Mouse (Mus musculus): Measurements from ENCODE around the gene Susd6. TPM values are rescaled to one million over a fixed set of nuclear protein-coding genes. Genes with fewer than 3 reads are reported as not detected.
A peak's percentile ranks its signal among the peaks of the same experiment; 100 is the strongest.

The Susd6 gene
- polyA plus RNA-seq, 1 experiment from 2014 or later: 21.7 TPM

DNA sequence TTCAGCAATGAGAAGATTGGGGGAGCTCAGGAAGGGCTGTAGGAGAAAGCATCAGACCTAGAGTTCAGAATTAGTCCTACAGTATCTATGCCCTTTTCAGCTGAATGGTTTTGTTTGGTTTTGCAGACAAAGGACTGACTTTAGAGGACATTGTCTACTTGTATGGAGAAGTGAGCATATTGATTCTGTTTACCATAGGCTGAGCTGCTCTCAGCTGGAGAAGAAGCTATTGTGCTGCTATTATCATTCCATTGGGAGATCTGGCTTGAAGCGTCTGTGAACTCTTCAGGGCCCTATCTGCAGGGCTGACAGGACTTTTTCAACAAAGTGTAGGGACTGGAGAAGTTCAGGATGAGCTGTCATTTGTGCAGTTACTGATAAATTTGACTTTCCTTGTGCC is 65.3 kb downstream of the Susd6 start:
- no peaks in the 10 kb centered on the region for H3K36me3 ChIP-seq (ENCODE audit: control insufficient read depth, insufficient read depth, low read length)
- no peak for DNase-seq (ENCODE audit: low spot score)
- no peak overlapping the region for H3K4me3 ChIP-seq (ENCODE audit: low read depth, low read length)
- no peak overlapping the region for H3K4me2 ChIP-seq
- no peak overlapping the region for H3K9ac ChIP-seq (ENCODE audit: low read depth, low read length)
- no peaks in the 10 kb centered on the region for H3K27me3 ChIP-seq (replicated peaks; ENCODE audit: control insufficient read depth, insufficient read depth, low read length)
- ATAC-seq (replicated peaks; ENCODE audit: low FRiP score): no peak
- H3K4me1 ChIP-seq (replicated peaks; ENCODE audit: control insufficient read depth, insufficient read depth, low read length): peaks cover 21% of the 10 kb centered on the region
- WGBS: 27% methylated on average over 1 of the region's 1 CpGs
- H3K27ac ChIP-seq (ENCODE audit: low read depth, low read length): peak overlapping the region; percentile 32; the same call in 1 of the 2 replicates
- H3K9me3 ChIP-seq (ENCODE audit: control insufficient read depth, low read length): no peaks in the 10 kb centered on the region

DNA sequence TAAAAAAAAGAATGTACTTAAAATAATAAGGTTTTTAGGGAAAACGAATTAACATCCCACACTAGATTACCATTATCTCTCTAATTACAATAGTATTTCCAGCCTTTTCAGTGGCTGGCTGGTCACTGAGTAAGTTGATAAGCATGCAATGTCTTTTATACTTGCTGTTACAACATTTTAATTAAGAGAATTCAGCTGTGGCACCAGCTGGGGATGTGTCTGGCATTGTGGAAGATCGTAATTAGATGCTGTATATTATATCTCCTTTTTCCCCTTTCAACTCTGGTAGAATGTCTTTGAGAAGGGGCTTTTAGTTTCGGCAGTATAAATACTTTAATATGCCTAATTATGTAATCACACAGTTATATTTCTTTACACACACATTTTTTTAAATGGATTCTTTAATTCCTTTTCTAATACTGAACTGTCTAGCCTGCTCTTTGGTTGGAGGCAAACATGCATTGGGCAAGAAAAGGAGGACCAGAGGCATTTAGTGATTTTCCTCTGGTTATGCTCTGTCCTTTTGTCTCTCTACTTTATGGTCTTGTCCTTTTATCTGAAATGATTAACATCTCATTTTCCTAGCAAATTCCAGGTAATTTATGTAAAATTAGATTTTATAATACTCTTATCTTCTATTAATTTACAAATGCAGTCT is 67.5 kb downstream of the Susd6 start:
- H3K4me2 ChIP-seq: no peak overlapping the region
- H3K4me3 ChIP-seq (ENCODE audit: low read depth, low read length): no peak overlapping the region
- no peaks in the 10 kb centered on the region for H3K36me3 ChIP-seq (ENCODE audit: control insufficient read depth, insufficient read depth, low read length)
- DNase-seq (ENCODE audit: low spot score): no peak
- H3K9ac ChIP-seq (ENCODE audit: low read depth, low read length): no peak overlapping the region
- no peaks in the 10 kb centered on the region for H3K27me3 ChIP-seq (replicated peaks; ENCODE audit: control insufficient read depth, insufficient read depth, low read length)
- H3K27ac ChIP-seq (ENCODE audit: low read depth, low read length): no peak overlapping the region
- ATAC-seq (replicated peaks; ENCODE audit: low FRiP score): no peak
- peaks cover 23% of the 10 kb centered on the region for H3K4me1 ChIP-seq (replicated peaks; ENCODE audit: control insufficient read depth, insufficient read depth, low read length)
- no peaks in the 10 kb centered on the region for H3K9me3 ChIP-seq (ENCODE audit: control insufficient read depth, low read length)
- WGBS: 87% methylated on average over 3 of the region's 3 CpGs

DNA sequence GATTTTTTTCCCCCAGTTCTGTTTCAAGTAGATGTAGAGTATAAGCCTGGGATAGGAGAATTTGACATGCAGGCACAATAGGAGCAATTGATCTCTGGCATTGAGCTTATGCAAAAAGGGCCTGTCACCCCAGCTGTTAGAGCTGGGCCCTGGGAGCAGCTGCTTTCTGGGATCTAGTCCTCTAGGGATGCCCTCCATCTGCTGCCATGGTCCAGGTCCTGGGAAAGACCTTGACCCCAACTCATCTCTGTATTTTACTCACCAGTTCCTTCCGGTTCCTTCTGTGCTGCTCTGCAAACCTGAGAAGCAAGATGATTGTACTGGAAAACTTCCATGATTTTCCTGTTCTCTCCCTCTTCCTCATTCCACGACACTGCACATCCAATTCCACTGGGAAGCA is 68.0 kb downstream of the Susd6 start:
- H3K9me3 ChIP-seq (ENCODE audit: control insufficient read depth, low read length): no peaks in the 10 kb centered on the region
- H3K27me3 ChIP-seq (replicated peaks; ENCODE audit: control insufficient read depth, insufficient read depth, low read length): no peaks in the 10 kb centered on the region
- no peaks in the 10 kb centered on the region for H3K36me3 ChIP-seq (ENCODE audit: control insufficient read depth, insufficient read depth, low read length)
- no peak overlapping the region for H3K4me3 ChIP-seq (ENCODE audit: low read depth, low read length)
- no peak overlapping the region for H3K27ac ChIP-seq (ENCODE audit: low read depth, low read length)
- H3K4me1 ChIP-seq (replicated peaks; ENCODE audit: control insufficient read depth, insufficient read depth, low read length): peaks cover 23% of the 10 kb centered on the region
- DNase-seq (ENCODE audit: low spot score): no peak
- H3K4me2 ChIP-seq: no peak overlapping the region
- no peak for ATAC-seq (replicated peaks; ENCODE audit: low FRiP score)
- H3K9ac ChIP-seq (ENCODE audit: low read depth, low read length): no peak overlapping the region
- WGBS: 87% methylated on average over 2 of the region's 2 CpGs

DNA sequence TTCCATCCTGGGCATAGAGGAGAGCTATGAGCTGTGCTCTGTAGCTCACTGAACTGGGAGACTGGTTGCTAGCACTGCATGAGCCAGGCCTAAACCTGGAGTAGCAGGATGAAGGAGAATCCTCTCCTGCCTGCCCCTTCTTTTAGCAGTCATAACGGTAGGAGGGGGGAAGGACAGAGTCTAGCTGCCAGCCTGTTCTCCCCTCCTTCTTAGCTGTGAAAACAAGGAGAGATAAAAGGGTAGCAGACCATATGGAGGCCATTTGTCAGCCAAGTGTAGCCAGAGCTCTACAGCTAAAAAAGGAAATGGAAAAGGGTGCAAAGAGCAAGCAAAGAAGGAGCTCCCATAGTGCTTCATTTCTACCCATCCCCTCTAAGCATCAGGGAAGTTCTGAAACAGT is 71.6 kb downstream of the Susd6 start:
- Histone ChIP-seq H3K27ac (ENCODE audit: low read depth, low read length) (no peak overlapping the region), H3K4me1 (replicated peaks; ENCODE audit: control insufficient read depth, insufficient read depth, low read length) (peaks cover 7% of the 10 kb centered on the region; the same call in 1 of the 2 replicates), H3K9ac (ENCODE audit: low read depth, low read length) (no peak overlapping the region), H3K27me3 (replicated peaks; ENCODE audit: control insufficient read depth, insufficient read depth, low read length) (no peaks in the 10 kb centered on the region), H3K4me2 (no peak overlapping the region), H3K36me3 (ENCODE audit: control insufficient read depth, insufficient read depth, low read length) (no peaks in the 10 kb centered on the region), H3K4me3 (ENCODE audit: low read depth, low read length) (no peak overlapping the region), H3K9me3 (ENCODE audit: control insufficient read depth, low read length) (no peaks in the 10 kb centered on the region)
- ATAC-seq (replicated peaks; ENCODE audit: low FRiP score) (no peak), DNase-seq (ENCODE audit: low spot score) (no peak)
- 17% methylated on average over 1 of the region's 1 CpGs for WGBS

DNA sequence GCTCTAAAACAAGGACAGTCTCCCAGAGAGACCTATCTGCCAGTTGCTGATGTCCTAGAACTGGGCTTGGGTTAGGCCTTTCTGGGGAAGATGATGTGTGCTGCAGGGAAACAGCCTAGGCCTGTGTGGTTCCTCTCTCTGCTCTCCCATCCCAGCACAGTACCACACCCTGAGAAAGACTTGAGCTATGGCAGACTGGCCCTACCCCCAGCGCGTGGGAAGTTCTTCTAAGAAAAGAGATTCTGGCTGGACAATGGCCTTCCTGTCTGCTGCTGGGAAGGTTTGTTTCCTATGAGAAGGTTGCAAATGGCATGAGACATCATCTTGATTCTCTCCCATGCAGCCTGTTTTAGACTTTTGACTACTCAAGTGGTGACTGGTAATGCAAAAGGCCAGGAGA is 73.1 kb downstream of the Susd6 start:
- no peak overlapping the region for H3K4me3 ChIP-seq (ENCODE audit: low read depth, low read length)
- no peak overlapping the region for H3K27ac ChIP-seq (ENCODE audit: low read depth, low read length)
- H3K27me3 ChIP-seq (replicated peaks; ENCODE audit: control insufficient read depth, insufficient read depth, low read length): no peaks in the 10 kb centered on the region
- ATAC-seq (replicated peaks; ENCODE audit: low FRiP score): no peak
- H3K9me3 ChIP-seq (ENCODE audit: control insufficient read depth, low read length): no peaks in the 10 kb centered on the region
- H3K4me1 ChIP-seq (replicated peaks; ENCODE audit: control insufficient read depth, insufficient read depth, low read length): peaks cover 7% of the 10 kb centered on the region; the same call in 1 of the 2 replicates
- DNase-seq (ENCODE audit: low spot score): no peak
- no peak overlapping the region for H3K4me2 ChIP-seq
- WGBS: 66% methylated on average over 2 of the region's 2 CpGs
- no peak overlapping the region for H3K9ac ChIP-seq (ENCODE audit: low read depth, low read length)
- H3K36me3 ChIP-seq (ENCODE audit: control insufficient read depth, insufficient read depth, low read length): no peaks in the 10 kb centered on the region

DNA sequence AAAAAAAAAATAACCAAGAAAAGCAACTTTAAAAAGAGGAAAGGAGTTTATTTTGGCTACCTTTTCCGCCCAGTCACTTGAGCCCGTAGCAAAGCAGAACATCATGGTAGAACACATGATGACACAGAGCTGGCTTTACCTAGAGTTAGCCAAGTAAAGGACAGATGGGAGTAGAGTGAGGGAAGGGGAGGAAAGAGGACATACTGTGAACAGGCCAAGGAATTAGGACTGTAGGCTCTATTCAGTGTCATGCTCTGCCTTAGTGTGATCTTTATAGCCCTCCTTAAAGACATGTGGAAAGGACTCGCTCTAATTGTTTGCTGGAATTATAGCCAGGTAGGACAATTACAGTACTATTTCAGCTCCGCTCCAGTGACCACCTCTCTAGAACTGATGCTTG is 74.9 kb downstream of the Susd6 start:
- WGBS: 91% methylated on average over 4 of the region's 4 CpGs
- Histone ChIP-seq H3K36me3 (ENCODE audit: control insufficient read depth, insufficient read depth, low read length) (no peaks in the 10 kb centered on the region), H3K9ac (ENCODE audit: low read depth, low read length) (no peak overlapping the region), H3K4me1 (replicated peaks; ENCODE audit: control insufficient read depth, insufficient read depth, low read length) (peaks cover 7% of the 10 kb centered on the region; the same call in 1 of the 2 replicates), H3K27me3 (replicated peaks; ENCODE audit: control insufficient read depth, insufficient read depth, low read length) (no peaks in the 10 kb centered on the region), H3K27ac (ENCODE audit: low read depth, low read length) (no peak overlapping the region), H3K9me3 (ENCODE audit: control insufficient read depth, low read length) (no peaks in the 10 kb centered on the region), H3K4me2 (no peak overlapping the region), H3K4me3 (ENCODE audit: low read depth, low read length) (no peak overlapping the region)
- DNase-seq (ENCODE audit: low spot score): no peak
- no peak for ATAC-seq (replicated peaks; ENCODE audit: low FRiP score)

DNA sequence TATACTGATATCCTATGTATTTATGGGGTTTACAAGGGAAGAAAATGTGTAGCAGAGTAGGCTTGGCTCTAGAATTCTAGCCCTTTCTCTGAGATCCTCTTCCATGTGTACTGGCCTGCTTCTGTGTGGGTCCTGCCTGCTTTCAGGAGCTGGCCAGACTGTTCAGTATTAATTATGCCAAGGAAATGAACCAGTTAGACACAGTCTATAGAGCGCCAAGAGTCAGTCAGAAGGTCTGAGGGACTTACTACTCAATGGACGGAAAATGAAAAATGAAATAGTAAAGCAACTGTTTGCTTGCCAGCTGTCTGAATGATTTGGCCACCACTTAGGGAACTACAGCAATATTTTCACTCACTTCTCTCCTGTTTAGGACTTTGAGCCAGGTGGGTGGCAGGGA is 75.7 kb downstream of the Susd6 start:
- no peaks in the 10 kb centered on the region for H3K36me3 ChIP-seq (ENCODE audit: control insufficient read depth, insufficient read depth, low read length)
- no peak overlapping the region for H3K9ac ChIP-seq (ENCODE audit: low read depth, low read length)
- WGBS: 90% methylated on average over 2 of the region's 2 CpGs
- no peak overlapping the region for H3K4me2 ChIP-seq
- H3K4me1 ChIP-seq (replicated peaks; ENCODE audit: control insufficient read depth, insufficient read depth, low read length): peaks cover 7% of the 10 kb centered on the region; the same call in 1 of the 2 replicates
- H3K9me3 ChIP-seq (ENCODE audit: control insufficient read depth, low read length): no peaks in the 10 kb centered on the region
- ATAC-seq (replicated peaks; ENCODE audit: low FRiP score) (no peak), DNase-seq (ENCODE audit: low spot score) (no peak)
- H3K27ac ChIP-seq (ENCODE audit: low read depth, low read length): no peak overlapping the region
- H3K27me3 ChIP-seq (replicated peaks; ENCODE audit: control insufficient read depth, insufficient read depth, low read length): no peaks in the 10 kb centered on the region
- H3K4me3 ChIP-seq (ENCODE audit: low read depth, low read length): no peak overlapping the region

DNA sequence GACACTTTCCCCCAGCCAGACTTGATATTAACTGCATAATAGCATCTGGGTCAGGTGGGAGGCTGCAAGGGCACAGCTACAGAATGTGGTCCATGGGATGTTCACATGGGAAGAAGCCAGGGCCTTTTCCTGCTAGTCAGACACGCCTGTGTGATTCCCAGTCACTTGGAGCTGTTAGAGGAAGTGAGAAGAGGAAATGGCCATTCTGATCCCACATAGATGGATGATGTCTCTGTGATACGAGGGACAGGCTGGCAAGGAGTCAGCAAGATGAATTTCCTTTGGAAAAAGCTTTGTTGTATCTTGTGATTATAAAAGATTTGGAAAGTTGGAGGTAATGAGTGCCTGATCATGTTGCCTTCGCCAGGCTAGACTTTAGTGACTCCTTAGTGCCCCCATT is 76.8 kb downstream of the Susd6 start:
- Histone ChIP-seq H3K9me3 (ENCODE audit: control insufficient read depth, low read length) (no peaks in the 10 kb centered on the region), H3K36me3 (ENCODE audit: control insufficient read depth, insufficient read depth, low read length) (no peaks in the 10 kb centered on the region), H3K4me1 (replicated peaks; ENCODE audit: control insufficient read depth, insufficient read depth, low read length) (peaks cover 4% of the 10 kb centered on the region; the same call in 1 of the 2 replicates), H3K4me2 (no peak overlapping the region), H3K27ac (ENCODE audit: low read depth, low read length) (no peak overlapping the region), H3K4me3 (ENCODE audit: low read depth, low read length) (no peak overlapping the region), H3K9ac (ENCODE audit: low read depth, low read length) (no peak overlapping the region), H3K27me3 (replicated peaks; ENCODE audit: control insufficient read depth, insufficient read depth, low read length) (no peaks in the 10 kb centered on the region)
- DNase-seq (ENCODE audit: low spot score) (no peak), ATAC-seq (replicated peaks; ENCODE audit: low FRiP score) (no peak)
- 74% methylated on average over 3 of the region's 3 CpGs for WGBS

DNA sequence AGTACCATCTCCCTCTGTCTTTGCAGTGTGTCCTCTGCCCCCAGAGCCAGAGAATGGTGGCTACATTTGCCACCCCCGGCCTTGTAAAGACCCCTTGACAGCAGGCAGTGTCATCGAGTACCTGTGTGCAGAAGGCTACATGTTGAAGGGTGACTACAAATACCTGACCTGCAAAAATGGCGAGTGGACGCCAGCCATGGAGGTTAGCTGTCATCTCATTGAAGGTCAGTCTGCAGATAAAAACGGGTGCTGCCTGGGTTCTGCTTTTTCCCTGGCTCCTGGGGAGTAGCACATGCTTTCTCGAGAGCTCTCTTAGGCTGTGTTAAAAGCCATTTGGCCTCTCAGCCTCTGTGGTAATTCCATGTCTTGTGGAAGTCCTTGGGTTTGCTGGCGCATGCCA is 78.1 kb downstream of the Susd6 start:
- Histone ChIP-seq H3K27me3 (replicated peaks; ENCODE audit: control insufficient read depth, insufficient read depth, low read length) (no peaks in the 10 kb centered on the region), H3K4me3 (ENCODE audit: low read depth, low read length) (no peak overlapping the region), H3K4me1 (replicated peaks; ENCODE audit: control insufficient read depth, insufficient read depth, low read length) (peaks cover 2% of the 10 kb centered on the region; the same call in 1 of the 2 replicates), H3K4me2 (no peak overlapping the region), H3K9ac (ENCODE audit: low read depth, low read length) (no peak overlapping the region), H3K36me3 (ENCODE audit: control insufficient read depth, insufficient read depth, low read length) (peaks cover 2% of the 10 kb centered on the region; the same call in 1 of the 2 replicates), H3K9me3 (ENCODE audit: control insufficient read depth, low read length) (no peaks in the 10 kb centered on the region), H3K27ac (ENCODE audit: low read depth, low read length) (no peak overlapping the region)
- ATAC-seq (replicated peaks; ENCODE audit: low FRiP score) (no peak), DNase-seq (ENCODE audit: low spot score) (no peak)
- 69% methylated on average over 7 of the region's 7 CpGs for WGBS

Measured in liver, embryonic 11.5 days (tissue).